In genomic region chr3:148726596-148727331, GRCm38 (mm10) we compare ENCODE assay signal across 15 mouse cellular contexts.
A peak's percentile ranks its signal among the peaks of the same experiment; 100 is the strongest.
DNase-seq lines count a peak whose midpoint lies in the region; ATAC-seq and TF ChIP-seq lines count a peak whose summit lies in the region.
"Had no signal": no experiment of that assay in that cellular context is flagged by ENCODE, and none has a peak within 500 bp of the region (broad histone marks: within the 10 kb centered on the region; RNA-seq: fewer than 3 reads in every experiment).

No protein-coding gene starts in this region.

- 27% methylated on average over 10 of the region's 10 CpGs for WGBS in liver, embryonic 14.5 days (ENCODE audit: insufficient replicate concordance)

- no peaks in the 10 kb centered on the region for H3K4me1 ChIP-seq in liver, embryonic 14.5 days (replicated peaks; ENCODE audit: control insufficient read depth in 2 of 2, insufficient read depth in 2 of 2, low read length in 1 of 2)
- H3K4me1 ChIP-seq: midbrain, embryonic 15.5 days had no signal

- ATAC-seq in liver, embryonic 14.5 days (ENCODE audit: insufficient read depth), result no peak
- ATAC-seq: CD4-positive, CD25-positive, alpha-beta regulatory T cell, adult 4 months; midbrain, embryonic 15.5 days had no signal

- no peaks in the 10 kb centered on the region for H3K27me3 ChIP-seq in liver, embryonic 14.5 days (ENCODE audit: control insufficient read depth, insufficient read depth, low read length)
- H3K27me3 ChIP-seq: midbrain, embryonic 15.5 days had no signal

- peak; percentile 76 for DNase-seq in heart, adult 11 months
- DNase-seq in heart, postnatal 14 days, result no peak
- no peak for DNase-seq in liver, embryonic 14.5 days (ENCODE audit: low read depth in 3 of 3, low spot score in 3 of 3)
- DNase-seq in liver, result no peak
- peak; percentile 25 for DNase-seq in Muller cell, postnatal 12 days (ENCODE audit: inconsistent ontology term)
- peak; percentile 18 for DNase-seq in naive thymus-derived CD4-positive, alpha-beta T cell, adult 2 months (ENCODE audit: low read depth)
- DNase-seq in thymus, adult 18-20 months, result no peak
- DNase-seq in cerebellum, adult 9-10 months, result no peak
- DNase-seq: adrenal gland, adult 8-10 months; heart, postnatal 10 days; lung, adult 2 months; spleen, adult 18-20 months had no signal

- no peak for TF ChIP-seq EP300 in liver, embryonic 14.5 days (IDR thresholded peaks at IDR 0.05; ENCODE audit: low read depth)

- no peak overlapping the region for H3K4me2 ChIP-seq in liver, embryonic 14.5 days (ENCODE audit: low read depth)
- H3K4me2 ChIP-seq: midbrain, embryonic 15.5 days had no signal

- H3K4me3 ChIP-seq in liver, embryonic 14.5 days (ENCODE audit: insufficient read depth in 1 of 2, low read depth in 2 of 2, low read length in 2 of 2), result no peak overlapping the region
- H3K4me3 ChIP-seq: erythroblast, embryonic 14.5 days; midbrain, embryonic 15.5 days had no signal

- no peak overlapping the region for H3K9ac ChIP-seq in liver, embryonic 14.5 days (replicated peaks)
- H3K9ac ChIP-seq: midbrain, embryonic 15.5 days had no signal

- H3K9me3 ChIP-seq in liver, embryonic 14.5 days (ENCODE audit: control insufficient read depth, low read length), result no peaks in the 10 kb centered on the region

- no peaks in the 10 kb centered on the region for H3K36me3 ChIP-seq in liver, embryonic 14.5 days (replicated peaks; ENCODE audit: control insufficient read depth, insufficient read depth, low read depth)
- H3K36me3 ChIP-seq: midbrain, embryonic 15.5 days had no signal

- peak; percentile 12; the same call in 1 of the 2 replicates for TF ChIP-seq CTCF in liver, embryonic 14.5 days (IDR thresholded peaks at IDR 0.05; ENCODE audit: low read depth)

- no peak overlapping the region for H3K27ac ChIP-seq in liver, embryonic 14.5 days
- H3K27ac ChIP-seq: midbrain, embryonic 15.5 days had no signal

- intact Hi-C loops in heart, postnatal 14 days (cut with DNase I), result no loop called here

Comparison
In these comparisons a context has a peak if more than half of its experiments do, and no peak if none do; other contexts are left out.
1. DNase-seq: peak in heart, adult 11 months (single experiment), Muller cell, postnatal 12 days (single experiment) and naive thymus-derived CD4-positive, alpha-beta T cell, adult 2 months (single experiment); none in heart, postnatal 14 days (0 of 2), liver, embryonic 14.5 days (0 of 3), liver (single experiment), thymus, adult 18-20 months (0 of 2) and cerebellum, adult 9-10 months (single experiment).